Comparison of ENCODE assay signal across 10 mouse cellular contexts in genomic region chr7:111158791-111159286, GRCm38 (mm10).
DNase-seq lines count a peak whose midpoint lies in the region; ATAC-seq lines count a peak whose summit lies in the region.
"Had no signal": no experiment of that assay in that cellular context is flagged by ENCODE, and none has a peak within 500 bp of the region (broad histone marks: within the 10 kb centered on the region; RNA-seq: fewer than 3 reads in every experiment).

No protein-coding gene starts in this region.

- peaks cover 20% of the 10 kb centered on the region for H3K4me1 ChIP-seq in heart, embryonic 11.5 days (ENCODE audit: control insufficient read depth, insufficient read depth, low read length)
- H3K4me1 ChIP-seq in midbrain, embryonic 16.5 days (ENCODE audit: control insufficient read depth, insufficient read depth, low read length), result peaks cover 8% of the 10 kb centered on the region

- 65% methylated on average over 6 of the region's 6 CpGs for WGBS in heart, embryonic 11.5 days (ENCODE audit: insufficient replicate concordance)
- 45% methylated on average over 6 of the region's 6 CpGs for WGBS in midbrain, embryonic 16.5 days

- no peaks in the 10 kb centered on the region for H3K9me3 ChIP-seq in heart, embryonic 11.5 days (replicated peaks; ENCODE audit: control insufficient read depth, low read length)
- no peaks in the 10 kb centered on the region for H3K9me3 ChIP-seq in midbrain, embryonic 16.5 days (replicated peaks; ENCODE audit: control insufficient read depth, low read length, poor library complexity, severe bottlenecking)

- DNase-seq in cerebellum, adult 11-12 months, result peak; percentile 36
- DNase-seq in cerebellum, adult 8-10 months, result no peak
- DNase-seq in heart, adult 9 months (ENCODE audit: low spot score in 2 of 2), result peak; percentile 56 to 60
- DNase-seq in cerebellum, postnatal 25 days, result peak; percentile 42 to 60
- DNase-seq in layer of hippocampus, postnatal 10 days (ENCODE audit: low spot score in 2 of 2), result peak; percentile 54 to 62
- DNase-seq in thymus, postnatal 0 days (ENCODE audit: low spot score), result no peak
- DNase-seq: kidney, postnatal 14 days; retina, postnatal 1 day had no signal

- H3K36me3 ChIP-seq in heart, embryonic 11.5 days (ENCODE audit: control insufficient read depth, insufficient read depth, low read length), result no peaks in the 10 kb centered on the region
- no peaks in the 10 kb centered on the region for H3K36me3 ChIP-seq in midbrain, embryonic 16.5 days (ENCODE audit: control insufficient read depth, insufficient read depth, low read length)

- no peak overlapping the region for H3K9ac ChIP-seq in heart, embryonic 11.5 days (ENCODE audit: low read depth, low read length)
- no peak overlapping the region for H3K9ac ChIP-seq in midbrain, embryonic 16.5 days (ENCODE audit: low read depth, low read length)

- H3K4me2 ChIP-seq in heart, embryonic 11.5 days, result no peak overlapping the region
- no peak overlapping the region for H3K4me2 ChIP-seq in midbrain, embryonic 16.5 days (ENCODE audit: low read length)

- no peak overlapping the region for H3K4me3 ChIP-seq in heart, embryonic 11.5 days (ENCODE audit: low read depth, low read length)
- H3K4me3 ChIP-seq in midbrain, embryonic 16.5 days (ENCODE audit: low read depth, low read length), result no peak overlapping the region

- H3K27me3 ChIP-seq in heart, embryonic 11.5 days (ENCODE audit: control insufficient read depth, insufficient read depth, low read length), result no peaks in the 10 kb centered on the region
- no peaks in the 10 kb centered on the region for H3K27me3 ChIP-seq in midbrain, embryonic 16.5 days (ENCODE audit: control insufficient read depth, insufficient read depth, low read depth, low read length)

- no peak overlapping the region for H3K27ac ChIP-seq in heart, embryonic 11.5 days (ENCODE audit: low read depth, low read length)
- no peak overlapping the region for H3K27ac ChIP-seq in midbrain, embryonic 16.5 days (ENCODE audit: low read length)

- ATAC-seq in heart, embryonic 11.5 days (replicated peaks; ENCODE audit: insufficient number of reproducible peaks, low FRiP score, low TSS enrichment), result no peak
- ATAC-seq in midbrain, embryonic 16.5 days, result no peak

Comparison
In these comparisons a context has a peak if more than half of its experiments do, and no peak if none do; other contexts are left out.
1. DNase-seq: peak in cerebellum, adult 11-12 months (single experiment), heart, adult 9 months (2 of 2), cerebellum, postnatal 25 days (2 of 2) and layer of hippocampus, postnatal 10 days (2 of 2); none in cerebellum, adult 8-10 months (single experiment) and thymus, postnatal 0 days (single experiment).